Mouse (Mus musculus): ENCODE results near the gene Flvcr1. TPM values are rescaled to one million over a fixed set of nuclear protein-coding genes. Genes with fewer than 3 reads are reported as not detected.

The Flvcr1 gene
- total and polyA plus RNA-seq, 3 experiments: 4.2 to 4.7 (median 4.6) TPM

- no peak for TF ChIP-seq CTCF (IDR thresholded peaks at IDR 0.05)
- TF ChIP-seq EP300 (IDR thresholded peaks at IDR 0.05; ENCODE audit: insufficient read depth, low read depth, low read length): no peak
- TF ChIP-seq POLR2A (IDR thresholded peaks at IDR 0.05; ENCODE audit: insufficient read depth, low read depth, low read length): no peak
- DNase-seq: peak; percentile 46 to 61
- Histone ChIP-seq H3K27ac (no peak overlapping the region), H3K36me3 (ENCODE audit: control insufficient read depth, insufficient read depth, low read length) (no peaks in the 10 kb centered on the region), H3K27me3 (ENCODE audit: control insufficient read depth, insufficient read depth, low read length) (no peaks in the 10 kb centered on the region), H3K79me2 (replicated peaks; ENCODE audit: control insufficient read depth, insufficient read depth, low read length) (no peaks in the 10 kb centered on the region), H3K4me1 (ENCODE audit: control insufficient read depth, insufficient read depth, low read length) (no peaks in the 10 kb centered on the region), H3K4me3 (no peak overlapping the region), H3K9ac (ENCODE audit: low read depth, low read length) (no peak overlapping the region)
- 16% methylated on average over 7 of the region's 7 CpGs for WGBS
- intact Hi-C loops (cut with DNase I): no loop called here
Observed at GRCm38 (mm10) chr1:190995548-190995947, 30.4 kb downstream of the Flvcr1 start.

- Histone ChIP-seq H3K9ac (ENCODE audit: low read depth, low read length) (no peak overlapping the region), H3K4me3 (no peak overlapping the region), H3K79me2 (replicated peaks; ENCODE audit: control insufficient read depth, insufficient read depth, low read length) (no peaks in the 10 kb centered on the region), H3K4me1 (ENCODE audit: control insufficient read depth, insufficient read depth, low read length) (no peaks in the 10 kb centered on the region), H3K36me3 (ENCODE audit: control insufficient read depth, insufficient read depth, low read length) (no peaks in the 10 kb centered on the region), H3K27ac (no peak overlapping the region), H3K27me3 (ENCODE audit: control insufficient read depth, insufficient read depth, low read length) (no peaks in the 10 kb centered on the region; the same call in 1 of the 2 replicates)
- TF ChIP-seq CTCF (IDR thresholded peaks at IDR 0.05) (peak; percentile 52), POLR2A (IDR thresholded peaks at IDR 0.05; ENCODE audit: insufficient read depth, low read depth, low read length) (no peak)
- WGBS: 86% methylated on average over 9 of the region's 9 CpGs
- intact Hi-C loops (cut with DNase I): no loop called here
- DNase-seq: no peak
Observed at GRCm38 (mm10) chr1:190989437-190990082, 36.4 kb downstream of the Flvcr1 start.

GRCm38 (mm10) chr1:190981412-190981811 lies 44.5 kb downstream of the Flvcr1 start:
- Histone ChIP-seq H3K9ac (ENCODE audit: low read depth, low read length) (no peak overlapping the region), H3K4me3 (no peak overlapping the region), H3K36me3 (ENCODE audit: control insufficient read depth, insufficient read depth, low read length) (no peaks in the 10 kb centered on the region), H3K27me3 (ENCODE audit: control insufficient read depth, insufficient read depth, low read length) (peaks cover 4% of the 10 kb centered on the region; the same call in 1 of the 2 replicates), H3K79me2 (replicated peaks; ENCODE audit: control insufficient read depth, insufficient read depth, low read length) (no peaks in the 10 kb centered on the region), H3K4me1 (ENCODE audit: control insufficient read depth, insufficient read depth, low read length) (0 out of 2 replicates have a peak, but pooled peaks cover 1% of the 10 kb centered on the region), H3K27ac (no peak overlapping the region)
- WGBS: 82% methylated on average over 4 of the region's 4 CpGs
- TF ChIP-seq EP300 (IDR thresholded peaks at IDR 0.05; ENCODE audit: insufficient read depth, low read depth, low read length): no peak
- TF ChIP-seq POLR2A (IDR thresholded peaks at IDR 0.05; ENCODE audit: insufficient read depth, low read depth, low read length): no peak
- TF ChIP-seq CTCF (IDR thresholded peaks at IDR 0.05): no peak
- intact Hi-C loops (cut with DNase I): no loop called here
- no peak for DNase-seq

- no peaks in the 10 kb centered on the region for H3K36me3 ChIP-seq (ENCODE audit: control insufficient read depth, insufficient read depth, low read length)
- no peak overlapping the region for H3K9ac ChIP-seq (ENCODE audit: low read depth, low read length)
- H3K27ac ChIP-seq: no peak overlapping the region
- TF ChIP-seq CTCF (IDR thresholded peaks at IDR 0.05): no peak
- TF ChIP-seq POLR2A (IDR thresholded peaks at IDR 0.05; ENCODE audit: insufficient read depth, low read depth, low read length): no peak
- no peak for TF ChIP-seq EP300 (IDR thresholded peaks at IDR 0.05; ENCODE audit: insufficient read depth, low read depth, low read length)
- H3K79me2 ChIP-seq (replicated peaks; ENCODE audit: control insufficient read depth, insufficient read depth, low read length): no peaks in the 10 kb centered on the region
- intact Hi-C loops (cut with DNase I): no loop called here
- WGBS: 85% methylated on average over 1 of the region's 1 CpGs
- no peak overlapping the region for H3K4me3 ChIP-seq
- H3K4me1 ChIP-seq (ENCODE audit: control insufficient read depth, insufficient read depth, low read length): 0 out of 2 replicates have a peak, but pooled peaks cover 1% of the 10 kb centered on the region
- H3K27me3 ChIP-seq (ENCODE audit: control insufficient read depth, insufficient read depth, low read length): peaks cover 4% of the 10 kb centered on the region; the same call in 1 of the 2 replicates
- DNase-seq: no peak
Observed at GRCm38 (mm10) chr1:190980470-190980869, 45.5 kb downstream of the Flvcr1 start.

GRCm38 (mm10) chr1:190979100-190979563 lies 46.8 kb downstream of the Flvcr1 start, which contains the start of gene Vash2:
TSS of gene Vash2 (minus strand) at chr1:190979296.
- no peaks in the 10 kb centered on the region for H3K36me3 ChIP-seq (ENCODE audit: control insufficient read depth, insufficient read depth, low read length)
- no peaks in the 10 kb centered on the region for H3K79me2 ChIP-seq (replicated peaks; ENCODE audit: control insufficient read depth, insufficient read depth, low read length)
- peak; percentile 78 to 86 for DNase-seq
- under 1% methylated on average over 38 of the region's 38 CpGs for WGBS
- no peak for TF ChIP-seq CTCF (IDR thresholded peaks at IDR 0.05)
- TF ChIP-seq POLR2A (IDR thresholded peaks at IDR 0.05; ENCODE audit: insufficient read depth, low read depth, low read length): no peak
- no peak for TF ChIP-seq EP300 (IDR thresholded peaks at IDR 0.05; ENCODE audit: insufficient read depth, low read depth, low read length)
- intact Hi-C loops (cut with DNase I): no loop called here
- H3K4me3 ChIP-seq: peak within 1 kb of the TSS; percentile 56
- H3K4me1 ChIP-seq (ENCODE audit: control insufficient read depth, insufficient read depth, low read length): 0 out of 2 replicates have a peak, but pooled peaks cover 1% of the 10 kb centered on the region
- H3K27me3 ChIP-seq (ENCODE audit: control insufficient read depth, insufficient read depth, low read length): peaks cover 4% of the 10 kb centered on the region; the same call in 1 of the 2 replicates
- no peak within 1 kb of the TSS for H3K27ac ChIP-seq
- peak within 1 kb of the TSS; percentile 9 for H3K9ac ChIP-seq (ENCODE audit: low read depth, low read length)

- Histone ChIP-seq H3K36me3 (ENCODE audit: control insufficient read depth, insufficient read depth, low read length) (no peaks in the 10 kb centered on the region), H3K79me2 (replicated peaks; ENCODE audit: control insufficient read depth, insufficient read depth, low read length) (no peaks in the 10 kb centered on the region), H3K4me3 (peak overlapping the region; percentile 56), H3K9ac (ENCODE audit: low read depth, low read length) (peak overlapping the region; percentile 9), H3K27ac (no peak overlapping the region), H3K27me3 (ENCODE audit: control insufficient read depth, insufficient read depth, low read length) (peaks cover 4% of the 10 kb centered on the region; the same call in 1 of the 2 replicates), H3K4me1 (ENCODE audit: control insufficient read depth, insufficient read depth, low read length) (0 out of 2 replicates have a peak, but pooled peaks cover 1% of the 10 kb centered on the region)
- intact Hi-C loops (cut with DNase I): no loop called here
- no peak for TF ChIP-seq EP300 (IDR thresholded peaks at IDR 0.05; ENCODE audit: insufficient read depth, low read depth, low read length)
- no peak for TF ChIP-seq CTCF (IDR thresholded peaks at IDR 0.05)
- TF ChIP-seq POLR2A (IDR thresholded peaks at IDR 0.05; ENCODE audit: insufficient read depth, low read depth, low read length): no peak
- DNase-seq: peak in 1 of 2 experiments; percentile 46
- under 1% methylated on average over 46 of the region's 46 CpGs for WGBS
Observed at GRCm38 (mm10) chr1:190978511-190979073, 47.4 kb downstream of the Flvcr1 start.
